Mouse (Mus musculus): ENCODE data around the gene Actr1a. TPM values are rescaled to one million over a fixed set of nuclear protein-coding genes. Genes with fewer than 3 reads are reported as not detected.

The Actr1a gene
- polyA plus RNA-seq, 1 experiment from 2014 or later, result 310 TPM

GRCm38 (mm10) chr19:46329951-46330350 is 65.6 kb downstream of the Actr1a start:
- peaks cover 48% of the 10 kb centered on the region for H3K4me1 ChIP-seq (replicated peaks)
- H3K4me2 ChIP-seq, result peak overlapping the region; percentile 99
- peaks cover 11% of the 10 kb centered on the region for H3K27me3 ChIP-seq
- peak overlapping the region; percentile 24; the same call in 1 of the 2 replicates for H3K9ac ChIP-seq
- no peak for ATAC-seq (ENCODE audit: low FRiP score)
- no peak overlapping the region for H3K27ac ChIP-seq
- peak overlapping the region; percentile 61; the same call in 1 of the 2 replicates for H3K4me3 ChIP-seq
- peaks cover 26% of the 10 kb centered on the region for H3K36me3 ChIP-seq
- H3K9me3 ChIP-seq, result no peaks in the 10 kb centered on the region
- WGBS, result 6% methylated on average over 16 of the region's 16 CpGs

- Histone ChIP-seq H3K9me3 (no peaks in the 10 kb centered on the region), H3K4me2 (peak overlapping the region; percentile 99), H3K4me3 (peak overlapping the region; percentile 61), H3K9ac (peak overlapping the region; percentile 84), H3K27ac (peak overlapping the region; percentile 97), H3K4me1 (replicated peaks) (peaks cover 56% of the 10 kb centered on the region), H3K27me3 (peaks cover 19% of the 10 kb centered on the region), H3K36me3 (peaks cover 26% of the 10 kb centered on the region)
- peak; percentile 6 for ATAC-seq (ENCODE audit: low FRiP score)
- 2% methylated on average over 53 of the region's 54 CpGs for WGBS
These were observed 66.4 kb downstream of the Actr1a start for GRCm38 (mm10) chr19:46329031-46329641.

DNA sequence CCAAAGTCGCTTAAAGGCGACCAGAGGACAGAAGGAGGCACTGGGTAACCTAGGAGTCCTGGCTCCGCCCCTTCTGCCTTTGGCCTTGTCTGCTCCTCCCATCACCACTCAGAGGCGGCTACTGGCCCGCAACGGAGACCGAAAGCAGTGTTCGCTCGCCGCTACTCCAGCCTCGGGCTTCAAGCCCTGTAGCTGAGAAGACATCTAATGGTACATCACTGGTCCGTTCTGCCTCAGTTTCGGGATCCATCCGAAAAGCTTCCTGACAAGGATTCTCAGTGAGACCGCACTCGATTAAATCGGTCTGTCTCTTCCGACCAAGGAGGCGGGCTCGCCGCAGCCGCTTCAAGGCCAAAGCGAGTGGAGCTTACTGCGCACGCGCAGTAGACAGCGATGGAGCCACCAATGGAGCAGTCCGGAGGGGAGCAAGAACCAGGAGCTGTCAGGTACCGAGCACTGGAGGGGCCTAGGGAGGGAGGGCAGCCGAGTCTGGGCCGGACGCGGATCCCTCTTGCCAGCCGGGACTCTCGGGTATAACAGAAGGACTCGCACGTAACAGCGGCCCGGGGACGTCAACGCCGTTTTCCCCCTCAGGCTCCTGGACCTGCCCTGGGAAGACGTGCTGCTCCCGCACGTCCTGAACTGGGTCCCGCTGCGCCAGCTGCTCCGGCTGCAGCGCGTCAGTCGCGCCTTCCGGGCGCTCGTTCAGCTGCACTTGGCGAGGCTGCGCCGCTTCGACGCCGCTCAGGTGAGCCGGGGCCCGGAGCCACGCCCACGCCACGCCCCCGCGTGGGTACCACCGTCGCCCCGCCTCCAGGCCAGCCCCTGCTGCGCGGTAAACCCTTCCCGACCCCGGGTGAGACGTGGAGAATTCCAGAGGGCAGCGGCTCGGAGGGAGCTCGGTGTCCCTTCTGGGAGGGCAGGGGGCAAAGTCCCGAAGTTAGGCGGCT is 67.2 kb downstream of the Actr1a start, which contains the start of gene Fbxl15:
TSS of gene Fbxl15 (plus strand) at position 104 of the 950 bp plus-strand sequence.
- peaks cover 64% of the 10 kb centered on the region for H3K4me1 ChIP-seq (replicated peaks)
- H3K36me3 ChIP-seq, result peaks cover 26% of the 10 kb centered on the region
- ATAC-seq (ENCODE audit: low FRiP score), result peak; percentile 86
- peaks cover 27% of the 10 kb centered on the region for H3K27me3 ChIP-seq
- peak within 1 kb of the TSS; percentile 84 for H3K9ac ChIP-seq
- peak within 1 kb of the TSS; percentile 61 for H3K4me3 ChIP-seq
- peak within 1 kb of the TSS; percentile 97 for H3K27ac ChIP-seq
- WGBS, result under 1% methylated on average over 81 of the region's 81 CpGs
- H3K4me2 ChIP-seq, result peak within 1 kb of the TSS; percentile 99
- H3K9me3 ChIP-seq, result no peaks in the 10 kb centered on the region

- ATAC-seq (ENCODE audit: low FRiP score), result no peak
- H3K27ac ChIP-seq, result peak overlapping the region; percentile 97
- H3K36me3 ChIP-seq, result peaks cover 26% of the 10 kb centered on the region
- H3K9ac ChIP-seq, result peak overlapping the region; percentile 84
- H3K27me3 ChIP-seq, result peaks cover 33% of the 10 kb centered on the region
- H3K4me2 ChIP-seq, result peak overlapping the region; percentile 99
- H3K9me3 ChIP-seq, result no peaks in the 10 kb centered on the region
- WGBS, result 27% methylated on average over 14 of the region's 14 CpGs
- H3K4me1 ChIP-seq (replicated peaks), result peaks cover 68% of the 10 kb centered on the region
- H3K4me3 ChIP-seq, result peak overlapping the region; percentile 61
These were observed 68.0 kb downstream of the Actr1a start for GRCm38 (mm10) chr19:46327531-46328064.

MicroRNAs encoded within 50 kb of the gene (microRNA counts, 519-probe panel; counts per million panel counts)
- 51.3 counts per million for microRNA mmu-miR-146b

Small RNA genes lying within 50 kb of the gene (microRNA-seq; reads per million reads assigned to microRNA genes)
- 1.9 reads per million for gene Mir146b

Other genes starting within 250 kb of the Actr1a start
- gene Pitx3, start 247.4 kb downstream of the Actr1a start, polyA plus RNA-seq (2015; fragmentation: Nextera tagmentation; extraction: Ambion mirVana), result 0.23 and 0.31 TPM in 2 replicates
- gene Gbf1, start 243.2 kb downstream of the Actr1a start, polyA plus RNA-seq (2015; fragmentation: Nextera tagmentation; extraction: Ambion mirVana), result 71.6 and 80.4 TPM in 2 replicates
- gene Nfkb2, start 91.4 kb downstream of the Actr1a start, polyA plus RNA-seq (2015; fragmentation: Nextera tagmentation; extraction: Ambion mirVana), result 2.3 and 2.4 TPM in 2 replicates
- 58.4 and 59.3 TPM in 2 replicates for gene Psd, start 68.6 kb downstream of the Actr1a start, polyA plus RNA-seq (2015; fragmentation: Nextera tagmentation; extraction: Ambion mirVana)
- 39.8 and 40.0 TPM in 2 replicates for gene Fbxl15, start 67.6 kb downstream of the Actr1a start, polyA plus RNA-seq (2015; fragmentation: Nextera tagmentation; extraction: Ambion mirVana)
- 317 and 326 TPM in 2 replicates for gene Cuedc2, start 57.0 kb downstream of the Actr1a start, polyA plus RNA-seq (2015; fragmentation: Nextera tagmentation; extraction: Ambion mirVana)
- gene Mfsd13a, start 54.6 kb downstream of the Actr1a start, polyA plus RNA-seq (2015; fragmentation: Nextera tagmentation; extraction: Ambion mirVana), result 8.2 and 11.2 TPM in 2 replicates
- gene 2310034G01Rik, start 45.4 kb downstream of the Actr1a start, polyA plus RNA-seq (2015; fragmentation: Nextera tagmentation; extraction: Ambion mirVana), result 2.4 and 2.7 TPM in 2 replicates
- 25.0 and 26.3 TPM in 2 replicates for gene Sufu, start 1.1 kb upstream of the Actr1a start, polyA plus RNA-seq (2015; fragmentation: Nextera tagmentation; extraction: Ambion mirVana)
- gene Trim8, start 106.0 kb upstream of the Actr1a start, polyA plus RNA-seq (2015; fragmentation: Nextera tagmentation; extraction: Ambion mirVana), result 29.7 and 31.6 TPM in 2 replicates
- gene Arl3, start 177.4 kb upstream of the Actr1a start, polyA plus RNA-seq (2015; fragmentation: Nextera tagmentation; extraction: Ambion mirVana), result 212 and 220 TPM in 2 replicates
- 10.3 and 12.6 TPM in 2 replicates for gene Sfxn2, start 177.6 kb upstream of the Actr1a start, polyA plus RNA-seq (2015; fragmentation: Nextera tagmentation; extraction: Ambion mirVana)
- 42.2 and 44.5 TPM in 2 replicates for gene Wbp1l, start 203.3 kb upstream of the Actr1a start, polyA plus RNA-seq (2015; fragmentation: Nextera tagmentation; extraction: Ambion mirVana)

All from hindbrain, embryonic 13.5 days (tissue).